8 mouse cellular contexts compared by ENCODE assay signal in genomic region chr3:129878405-129879021, GRCm38 (mm10). TPM values are rescaled to one million over a fixed set of nuclear protein-coding genes. Genes with fewer than 3 reads are reported as not detected.
A peak's percentile ranks its signal among the peaks of the same experiment; 100 is the strongest.
DNase-seq lines count a peak whose midpoint lies in the region; ATAC-seq and TF ChIP-seq lines count a peak whose summit lies in the region.

Gene Pla2g12a, plus strand, starts transcription at chr3:129878606.

- peak within 1 kb of the TSS; percentile 82 for H3K4me3 ChIP-seq in layer of hippocampus, adult 2 months
- H3K4me3 ChIP-seq in lung, adult 2 months (replicated peaks; ENCODE audit: extremely low read depth, low read depth, low read length) = peak within 1 kb of the TSS; percentile 84

- no peaks in the 10 kb centered on the region for H3K4me1 ChIP-seq in lung, adult 2 months (ENCODE audit: control insufficient read depth, insufficient read depth, low read length)

- peak; percentile 53 for ATAC-seq in neutrophil, adult 5-6 weeks (ENCODE audit: extremely low read depth, insufficient number of reproducible peaks, low FRiP score, poor library complexity, severe bottlenecking)

- WGBS in lung, adult 2 months = under 1% methylated on average over 66 of the region's 66 CpGs

- TF ChIP-seq POLR2A in lung, adult 2 months (IDR thresholded peaks at IDR 0.05; ENCODE audit: borderline replicate concordance, extremely low read depth, low read depth, low read length) = 0 out of 2 replicates have a peak, but pooled peaks have one; percentile 27

- H3K27ac ChIP-seq in layer of hippocampus, adult 2 months = peak within 1 kb of the TSS; percentile 91

- peak; percentile 78 for DNase-seq in MEL-GATA-1-ER (ENCODE audit: extremely low read depth, low read depth)
- DNase-seq in cerebellum, adult 8-10 months = peak; percentile 90
- DNase-seq in forelimb bud, embryonic 11.5 days (ENCODE audit: low read depth, low spot score) = peak; percentile 91
- peak; percentile 95 for DNase-seq in heart, postnatal 4 days
- DNase-seq in layer of hippocampus, adult 2 months (ENCODE audit: low spot score in 2 of 2) = peak; percentile 91 to 95
- DNase-seq in lung, adult 2 months = peak; percentile 80
- DNase-seq in testis, postnatal 14 days (ENCODE audit: low spot score) = peak; percentile 91

- TF ChIP-seq CTCF in layer of hippocampus, adult 2 months (conservative IDR thresholded peaks at IDR 0.05) = peak; percentile 41
- no peak for TF ChIP-seq CTCF in lung, adult 2 months (IDR thresholded peaks at IDR 0.05; ENCODE audit: insufficient read depth, low read length)

RNA-seq across cellular contexts. Expression of gene Pla2g12a, which starts in this region (rescaled TPM):
- 10 to 100 TPM; 22.6 to 26.5 TPM for total RNA-seq in heart, postnatal 4 days (2021)
- total RNA-seq in layer of hippocampus, adult 2 months (2021) = 10 to 100 TPM; 25.2 to 25.8 TPM
- 36.4 and 39.1 TPM in 2 replicates for polyA plus RNA-seq in lung, adult 2 months (2012; rRNA removed)
- 7.1 TPM in 2 replicates for total RNA-seq in neutrophil, adult 5-6 weeks (2017)

Comparison
In these comparisons a context has a peak if more than half of its experiments do, and no peak if none do; other contexts are left out.
1. Peak in every context shown above with its lines: DNase-seq, ATAC-seq, H3K4me3 ChIP-seq and H3K27ac ChIP-seq.